Mouse (Mus musculus): Measurements from ENCODE around the gene Rgs16.

Rgs16 gene

GRCm38 (mm10) chr1:153721565-153722310 is 18.4 kb upstream of the Rgs16 start:
- no peak for DNase-seq (ENCODE audit: low spot score)

- DNase-seq (ENCODE audit: low spot score): no peak
These were observed 16.7 kb upstream of the Rgs16 start for GRCm38 (mm10) chr1:153723426-153723825.

- DNase-seq (ENCODE audit: low spot score): no peak
These were observed 13.5 kb upstream of the Rgs16 start for GRCm38 (mm10) chr1:153726636-153727035.

GRCm38 (mm10) chr1:153729806-153730205 is 10.3 kb upstream of the Rgs16 start:
- DNase-seq (ENCODE audit: low spot score): no peak

GRCm38 (mm10) chr1:153730671-153731070 is 9.5 kb upstream of the Rgs16 start:
- DNase-seq (ENCODE audit: low spot score): no peak

GRCm38 (mm10) chr1:153733181-153733580 is 7.0 kb upstream of the Rgs16 start:
- DNase-seq (ENCODE audit: low spot score): no peak

- no peak for DNase-seq (ENCODE audit: low spot score)
These were observed 5.3 kb upstream of the Rgs16 start for GRCm38 (mm10) chr1:153734866-153735265.

GRCm38 (mm10) chr1:153736096-153736495 is 4.1 kb upstream of the Rgs16 start:
- DNase-seq (ENCODE audit: low spot score): no peak

GRCm38 (mm10) chr1:153737101-153738085 is 2.8 kb upstream of the Rgs16 start:
- DNase-seq (ENCODE audit: low spot score): no peak

- DNase-seq (ENCODE audit: low spot score): no peak
These were observed 623 bp upstream of the Rgs16 start for GRCm38 (mm10) chr1:153739437-153740015.

- no peak for DNase-seq (ENCODE audit: low spot score)
These were observed 739 bp downstream of the Rgs16 start for GRCm38 (mm10) chr1:153740775-153741400.

- no peak for DNase-seq (ENCODE audit: low spot score)
These were observed 1.6 kb downstream of the Rgs16 start for GRCm38 (mm10) chr1:153741551-153742316.

- DNase-seq (ENCODE audit: low spot score): peak; percentile 28
These were observed 2.4 kb downstream of the Rgs16 start for GRCm38 (mm10) chr1:153742374-153743155.

- no peak for DNase-seq (ENCODE audit: low spot score)
These were observed 6.0 kb downstream of the Rgs16 start for GRCm38 (mm10) chr1:153746119-153746670.

GRCm38 (mm10) chr1:153746728-153747127 is 6.6 kb downstream of the Rgs16 start:
- peak; percentile 65 for DNase-seq (ENCODE audit: low spot score)

- no peak for DNase-seq (ENCODE audit: low spot score)
These were observed 7.8 kb downstream of the Rgs16 start for GRCm38 (mm10) chr1:153747861-153748530.

GRCm38 (mm10) chr1:153748549-153748948 is 8.4 kb downstream of the Rgs16 start:
- DNase-seq (ENCODE audit: low spot score): no peak

GRCm38 (mm10) chr1:153749211-153749801 is 9.2 kb downstream of the Rgs16 start, which contains the start of gene Rnasel:
TSS of gene Rnasel (plus strand) at chr1:153749426.
- peak; percentile 38 for DNase-seq (ENCODE audit: low spot score)

GRCm38 (mm10) chr1:153750054-153750453 is 9.9 kb downstream of the Rgs16 start:
- no peak for DNase-seq (ENCODE audit: low spot score)

Measured in MN1 (cell line).